Mouse (Mus musculus) ES-E14 (cell line): ENCODE data around the gene Spef1. TPM values are rescaled to one million over a fixed set of nuclear protein-coding genes. Genes with fewer than 3 reads are reported as not detected.

Experiments used
- DNase-seq: peaks from one replicate; pipeline ENCODE4 v3.0.0-alpha.2; 2013; ENCODE audit warnings: low read depth, low spot score
- H3K27ac ChIP-seq: 2 replicates; pipeline ENCODE4 v1.5.1; 2012; ENCODE audit warnings: low read depth, mild to moderate bottlenecking, low read length, moderate library complexity, mixed read lengths; ENCODE audit not compliant: poor library complexity, insufficient read depth, severe bottlenecking
- H3K36me3 ChIP-seq: 2 replicates; pipeline ENCODE4 v1.6.1; 2012; ENCODE audit warnings: mild to moderate bottlenecking, low read length, moderate library complexity, mixed read lengths; ENCODE audit not compliant: control insufficient read depth, poor library complexity, insufficient read depth, severe bottlenecking
- H3K4me1 ChIP-seq, 2 experiments: fragments of 150-350 bp in 1 of 2; sonication (generic) in 1 of 2; 2 replicates each; pipeline ENCODE4 v1.6.1; 2012; ENCODE audit warnings: low read length in 2 of 2, mild to moderate bottlenecking in 1 of 2, mixed read lengths in 1 of 2; ENCODE audit not compliant: control insufficient read depth in 2 of 2, insufficient read depth in 2 of 2, poor library complexity in 1 of 2
- H3K4me3 ChIP-seq, 2 experiments: fragments of 150-350 bp in 1 of 2; sonication (generic) in 1 of 2; 2 replicates each; pipeline ENCODE4 v1.5.1; 2012; ENCODE audit warnings: low read length in 2 of 2, low read depth in 1 of 2, mild to moderate bottlenecking in 1 of 2, mixed read lengths in 1 of 2; ENCODE audit not compliant: insufficient read depth in 1 of 2, poor library complexity in 1 of 2, severe bottlenecking in 1 of 2
- H3K9ac ChIP-seq: 2 replicates; pipeline ENCODE4 v1.6.1; 2012; ENCODE audit warnings: low read depth, mild to moderate bottlenecking, low read length, mixed read lengths; ENCODE audit not compliant: poor library complexity, insufficient read depth, severe bottlenecking
- H3K9me3 ChIP-seq: fragments of 150-350 bp; sonication (generic); 2 replicates; pipeline ENCODE4 v1.6.1; 2012; ENCODE audit warnings: low read depth, mild to moderate bottlenecking, low read length; ENCODE audit not compliant: control insufficient read depth, insufficient read depth
- CHD2 ChIP-seq: IDR thresholded peaks from 2 replicates; pipeline ENCODE4 v1.6.1; 2014; ENCODE audit warnings: mild to moderate bottlenecking, low read depth, low read length, inconsistent platforms
- HCFC1 ChIP-seq: IDR thresholded peaks from 2 replicates; pipeline ENCODE4 v1.6.1; 2012; ENCODE audit warnings: low read length, inconsistent platforms, borderline replicate concordance; ENCODE audit not compliant: insufficient read depth
- MAFK ChIP-seq: IDR thresholded peaks from 2 replicates; pipeline ENCODE4 v1.6.1; 2014; ENCODE audit warnings: mild to moderate bottlenecking, low read depth, low read length, inconsistent platforms; ENCODE audit not compliant: insufficient read depth
- ZC3H11A ChIP-seq: IDR thresholded peaks from 2 replicates; pipeline ENCODE4 v1.6.1; 2012; ENCODE audit warnings: low read depth, mild to moderate bottlenecking, inconsistent platforms, low read length, borderline replicate concordance
- ZNF384 ChIP-seq: IDR thresholded peaks from 2 replicates; pipeline ENCODE4 v1.6.1; 2012; ENCODE audit warnings: low read depth, low read length, inconsistent platforms
- in situ Hi-C, 2 experiments: fragments of 600-800 bp; cut with MboI; formaldehyde crosslinking; loops; one replicate each; pipeline ENCODE4 v1.15.1; 2025; ENCODE audit warnings: low sequenced_read_pairs in 2 of 2, inconsistent platforms in 1 of 2; ENCODE audit not compliant: unreplicated experiment in 2 of 2
- total RNA-seq: library from RNA; depleted of rRNA; stranded (reverse); fragments of 300-350 nt; gene quantifications from 2 replicates; pipeline ENCODE4 v1.2.3, GENCODE M21; 2012

The Spef1 gene
- total RNA-seq, 1 experiment = 1.5 TPM

DNA sequence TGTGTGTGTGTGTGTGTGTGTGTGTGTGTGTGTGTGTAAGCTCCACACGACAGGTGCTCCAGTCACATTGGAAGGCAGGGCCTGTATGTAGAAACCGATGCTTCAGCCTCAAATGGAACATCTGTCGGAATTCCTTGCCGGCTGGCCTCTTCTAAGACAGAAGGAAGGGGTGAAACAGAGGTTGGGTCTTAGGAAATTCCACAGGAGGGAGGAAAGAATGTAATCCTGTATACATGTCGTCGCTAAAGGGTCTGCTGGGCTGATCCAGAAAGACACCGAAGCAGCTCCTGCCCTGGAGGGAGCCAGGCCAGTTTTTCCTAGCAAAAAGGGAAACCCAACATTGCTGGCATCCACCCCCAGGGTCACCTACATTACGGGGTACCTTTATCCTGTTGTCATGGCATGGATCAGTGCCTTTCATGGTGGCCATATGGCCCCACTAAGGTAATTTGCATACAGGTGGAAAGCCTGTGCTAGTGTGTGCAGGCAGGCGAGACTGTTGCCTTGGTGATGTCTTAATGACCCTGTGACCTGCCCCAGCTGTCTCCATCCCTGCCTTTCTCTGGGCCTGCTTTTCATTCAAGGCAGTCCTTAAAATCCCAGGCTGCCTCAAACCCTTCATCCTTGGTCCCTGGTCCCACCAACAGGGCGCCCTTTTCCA, 3.4 kb upstream of the Spef1 start:
- Histone ChIP-seq H3K9ac (no peak overlapping the region), H3K4me1 (peaks cover 0 to 13% of the 10 kb centered on the region in 2 experiments; a peak in 3 of 4 replicates), H3K4me3 (no peak overlapping the region), H3K27ac (no peak overlapping the region), H3K9me3 (no peaks in the 10 kb centered on the region), H3K36me3 (peaks cover 15% of the 10 kb centered on the region; the same call in 1 of the 2 replicates)
- no peak for DNase-seq
- in situ Hi-C loops = no loop called here
- TF ChIP-seq MAFK (no peak), ZNF384 (no peak), CHD2 (no peak), HCFC1 (no peak), ZC3H11A (no peak)

- no peak for DNase-seq
- TF ChIP-seq ZC3H11A (no peak), HCFC1 (no peak), ZNF384 (no peak), CHD2 (no peak), MAFK (no peak)
- no peak overlapping the region for H3K9ac ChIP-seq
- peaks cover 0 to 13% of the 10 kb centered on the region in 2 experiments; a peak in 3 of 4 replicates for H3K4me1 ChIP-seq
- H3K36me3 ChIP-seq = peaks cover 15% of the 10 kb centered on the region; the same call in 1 of the 2 replicates
- in situ Hi-C loops = no loop called here
- no peaks in the 10 kb centered on the region for H3K9me3 ChIP-seq
- H3K4me3 ChIP-seq = no peak overlapping the region
- no peak overlapping the region for H3K27ac ChIP-seq
Observed at GRCm38 (mm10) chr2:131189521-131190309, 2.6 kb upstream of the Spef1 start.

GRCm38 (mm10) chr2:131188311-131188710, 1.2 kb upstream of the Spef1 start:
- no peak for TF ChIP-seq ZNF384
- TF ChIP-seq CHD2 = no peak
- TF ChIP-seq MAFK = no peak
- TF ChIP-seq HCFC1 = no peak
- no peak for TF ChIP-seq ZC3H11A
- H3K4me1 ChIP-seq = peaks cover 0 to 13% of the 10 kb centered on the region in 2 experiments; a peak in 3 of 4 replicates
- no peak overlapping the region for H3K9ac ChIP-seq
- in situ Hi-C loops = no loop called here
- no peak for DNase-seq
- H3K27ac ChIP-seq = no peak overlapping the region
- no peak overlapping the region for H3K4me3 ChIP-seq
- no peaks in the 10 kb centered on the region for H3K9me3 ChIP-seq
- H3K36me3 ChIP-seq = peaks cover 10% of the 10 kb centered on the region; the same call in 1 of the 2 replicates

DNA sequence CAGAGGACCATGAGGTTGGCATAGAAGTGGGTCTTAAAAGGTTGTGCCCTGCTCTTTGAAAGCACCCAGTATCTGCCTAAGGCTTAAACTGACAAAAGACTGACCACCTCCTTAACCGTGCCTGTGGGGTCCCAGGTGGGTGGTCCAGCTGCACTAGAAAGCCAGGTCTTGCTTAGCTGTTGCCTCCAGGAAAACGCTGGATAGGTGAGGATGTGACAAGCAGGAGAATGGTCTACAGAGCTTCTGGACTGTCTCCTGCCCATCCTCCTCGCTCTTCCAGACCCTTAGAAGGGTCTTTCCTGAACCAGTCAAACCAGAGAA, 480 bp upstream of the Spef1 start:
- TF ChIP-seq HCFC1 = no peak
- no peak for TF ChIP-seq ZC3H11A
- no peak for TF ChIP-seq MAFK
- TF ChIP-seq CHD2 = no peak
- TF ChIP-seq ZNF384 = no peak
- Histone ChIP-seq H3K9me3 (no peaks in the 10 kb centered on the region), H3K4me3 (peak overlapping the region; percentile 75 to 90), H3K27ac (no peak overlapping the region), H3K9ac (peak overlapping the region; percentile 82), H3K36me3 (peaks cover 5% of the 10 kb centered on the region; the same call in 1 of the 2 replicates), H3K4me1 (peaks cover 0 to 13% of the 10 kb centered on the region in 2 experiments; a peak in 3 of 4 replicates)
- DNase-seq = no peak
- in situ Hi-C loops = no loop called here
